Mouse (Mus musculus) hindbrain, embryonic 14.5 days (tissue): Measurements from ENCODE around the gene Riok2. TPM values are rescaled to one million over a fixed set of nuclear protein-coding genes. Genes with fewer than 3 reads are reported as not detected.
"Not testable (repeated sequence)": the region's sequence is repeated elsewhere in the genome, so short reads cannot be mapped to it uniquely, and the experiment has no call there.

Experiments used
- ATAC-seq: fragments of 200-750 bp; cut with Nextera tagmentation; 2 replicates; pipeline ENCODE4 v1.8.0; 2017; ENCODE audit warnings: moderate number of reproducible peaks, mild to moderate bottlenecking, moderate TSS enrichment, moderate library complexity; ENCODE audit not compliant: low FRiP score
- DNase-seq: peaks from one replicate; pipeline ENCODE4 v3.0.0-alpha.2; 2015; ENCODE audit warnings: low spot score
- H3K27ac ChIP-seq: fragments of 300-500 bp; sonication (generic); 2 replicates; pipeline ENCODE4 v1.5.1; 2014; ENCODE audit warnings: mild to moderate bottlenecking, moderate library complexity
- H3K27me3 ChIP-seq: fragments of 300-500 bp; sonication (generic); 2 replicates; pipeline ENCODE4 v1.6.1; 2014; ENCODE audit warnings: mild to moderate bottlenecking, low read length, mixed read lengths; ENCODE audit not compliant: control insufficient read depth, insufficient read depth
- H3K36me3 ChIP-seq: fragments of 300-500 bp; sonication (generic); replicated peaks from 2 replicates; pipeline ENCODE4 v1.6.1; 2014; ENCODE audit not compliant: control insufficient read depth, insufficient read depth
- H3K4me1 ChIP-seq: fragments of 300-500 bp; sonication (generic); replicated peaks from 2 replicates; pipeline ENCODE4 v1.6.1; 2014; ENCODE audit warnings: antibody characterized with exemption, low read length, mixed read lengths; ENCODE audit not compliant: control insufficient read depth, insufficient read depth
- H3K4me2 ChIP-seq: fragments of 300-500 bp; sonication (generic); replicated peaks from 2 replicates; pipeline ENCODE4 v1.6.1; 2014; ENCODE audit warnings: mild to moderate bottlenecking, moderate library complexity
- H3K4me3 ChIP-seq: fragments of 300-500 bp; sonication (generic); replicated peaks from 2 replicates; pipeline ENCODE4 v1.5.1; 2014; ENCODE audit warnings: mild to moderate bottlenecking, low read length
- H3K9ac ChIP-seq: fragments of 300-500 bp; sonication (generic); 2 replicates; pipeline ENCODE4 v1.6.1; 2014
- H3K9me3 ChIP-seq: fragments of 300-500 bp; sonication (generic); 2 replicates; pipeline ENCODE4 v1.6.1; 2016; ENCODE audit warnings: low read length; ENCODE audit not compliant: control insufficient read depth
- WGBS: fragments of 180-500 bp; shearing (Covaris S2); extraction: QIAGEN DNeasy Blood & Tissue Kit; methylation state at CpG from one replicate; pipeline ENCODE4 v1.1.7; 2014; 5-methylcytosine and 5-hydroxymethylcytosine counted together
- polyA plus RNA-seq: library from polyadenylated mRNA; unstranded; fragments of >200 nt; fragmentation: Nextera tagmentation; extraction: Ambion mirVana; gene quantifications from 2 replicates; pipeline ENCODE4 v1.2.1, GENCODE M21; 2014

Gene Riok2
- 21.1 and 27.2 TPM in 2 replicates for polyA plus RNA-seq

- Histone ChIP-seq H3K4me2 (peak within 1 kb of the TSS; percentile 74), H3K4me1 (peaks cover 5% of the 10 kb centered on the region), H3K27me3 (no peaks in the 10 kb centered on the region), H3K36me3 (peaks cover 24% of the 10 kb centered on the region), H3K9me3 (no peaks in the 10 kb centered on the region), H3K27ac (peak within 1 kb of the TSS; percentile 78), H3K9ac (peak within 1 kb of the TSS; percentile 81), H3K4me3 (peak within 1 kb of the TSS; percentile 76)
- WGBS: under 1% methylated on average over 48 of the region's 48 CpGs
- ATAC-seq (peak; percentile 97), DNase-seq (peak; percentile 99)
Measured at GRCm38 (mm10) chr17:17373918-17374910, at the start of gene Riok2. Gene Riok2, plus strand, starts transcription at chr17:17374309.

GRCm38 (mm10) chr17:17326022-17326421, 48.1 kb upstream of the Riok2 start:
- not testable (repeated sequence) for H3K27ac ChIP-seq, H3K4me2 ChIP-seq, DNase-seq, H3K27me3 ChIP-seq, H3K9ac ChIP-seq, H3K36me3 ChIP-seq, H3K4me3 ChIP-seq, ATAC-seq, H3K4me1 ChIP-seq
- H3K9me3 ChIP-seq: peaks cover 20% of the 10 kb centered on the region
- WGBS: 76% methylated on average over 1 of the region's 1 CpGs

DNA sequence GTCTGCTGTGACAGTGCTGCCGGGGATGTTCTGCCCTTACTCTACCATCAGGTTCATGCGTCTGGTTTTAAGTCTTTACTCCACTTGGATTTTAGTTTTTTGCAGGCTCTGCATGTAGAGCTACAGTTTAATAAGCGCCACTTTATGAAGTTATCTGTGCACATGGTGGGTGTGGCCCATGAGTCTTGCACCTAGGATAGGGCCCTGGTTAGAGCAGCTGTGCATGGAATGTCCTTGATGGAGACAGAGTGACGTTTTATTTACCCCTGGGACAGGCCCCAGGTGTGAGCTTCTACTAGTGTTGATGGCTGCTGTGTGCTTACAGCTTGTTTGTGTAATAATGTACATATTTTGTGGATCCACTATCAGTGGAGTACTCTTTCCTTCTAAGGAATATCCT, 47.5 kb upstream of the Riok2 start:
- Histone ChIP-seq H3K9me3 (0 out of 2 replicates have a peak, but pooled peaks cover 14% of the 10 kb centered on the region), H3K27me3 (no peaks in the 10 kb centered on the region), H3K4me3 (no peak overlapping the region), H3K4me2 (no peak overlapping the region), H3K9ac (no peak overlapping the region), H3K36me3 (no peaks in the 10 kb centered on the region), H3K27ac (no peak overlapping the region), H3K4me1 (no peaks in the 10 kb centered on the region)
- DNase-seq (no peak), ATAC-seq (no peak)
- WGBS: 87% methylated on average over 4 of the region's 4 CpGs

GRCm38 (mm10) chr17:17345374-17346183, 28.5 kb upstream of the Riok2 start:
- not testable (repeated sequence) for H3K9me3 ChIP-seq, H3K27ac ChIP-seq, H3K36me3 ChIP-seq, H3K27me3 ChIP-seq, DNase-seq, H3K4me1 ChIP-seq
- peak; percentile 75 for ATAC-seq
- H3K4me2 ChIP-seq: peak overlapping the region; percentile 58
- 4% methylated on average over 26 of the region's 40 CpGs for WGBS
- H3K9ac ChIP-seq: peak overlapping the region; percentile 45
- H3K4me3 ChIP-seq: peak overlapping the region; percentile 27

DNA sequence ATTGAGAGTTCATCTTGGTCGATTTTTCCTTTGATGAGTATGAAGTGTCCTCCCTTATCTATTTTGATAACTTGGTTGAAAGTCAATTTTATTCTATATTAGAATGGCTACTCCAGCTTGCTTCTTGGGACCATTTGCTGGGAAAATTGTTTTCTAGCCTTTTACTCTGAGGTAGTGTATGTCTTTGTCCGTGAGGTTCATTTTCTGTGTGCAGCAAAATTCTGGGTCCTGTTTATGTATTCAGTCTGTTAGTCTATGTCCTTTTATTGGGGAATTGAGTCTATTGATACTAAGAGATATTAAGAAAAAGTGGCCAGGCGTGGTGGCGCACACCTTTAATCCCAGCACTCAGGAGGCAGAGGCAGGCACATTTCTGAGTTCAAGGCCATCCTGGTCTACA, 27.8 kb upstream of the Riok2 start:
- H3K4me1 ChIP-seq, H3K36me3 ChIP-seq, H3K27me3 ChIP-seq, H3K27ac ChIP-seq, DNase-seq, H3K9me3 ChIP-seq, ATAC-seq: not testable (repeated sequence)
- WGBS: 41% methylated on average over 4 of the region's 4 CpGs
- peak overlapping the region; percentile 58 for H3K4me2 ChIP-seq
- H3K9ac ChIP-seq: peak overlapping the region; percentile 45
- peak overlapping the region; percentile 27 for H3K4me3 ChIP-seq

- Histone ChIP-seq H3K4me3 (peak overlapping the region; percentile 76), H3K9ac (peak overlapping the region; percentile 81), H3K27ac (peak overlapping the region; percentile 78), H3K27me3 (no peaks in the 10 kb centered on the region), H3K9me3 (no peaks in the 10 kb centered on the region), H3K4me2 (peak overlapping the region; percentile 74), H3K36me3 (peaks cover 20% of the 10 kb centered on the region), H3K4me1 (peaks cover 5% of the 10 kb centered on the region)
- ATAC-seq: no peak; the same call in 1 of the 2 replicates
- 9% methylated on average over 6 of the region's 6 CpGs for WGBS
- DNase-seq: no peak
Measured at GRCm38 (mm10) chr17:17373550-17373917, 575 bp upstream of the Riok2 start.

DNA sequence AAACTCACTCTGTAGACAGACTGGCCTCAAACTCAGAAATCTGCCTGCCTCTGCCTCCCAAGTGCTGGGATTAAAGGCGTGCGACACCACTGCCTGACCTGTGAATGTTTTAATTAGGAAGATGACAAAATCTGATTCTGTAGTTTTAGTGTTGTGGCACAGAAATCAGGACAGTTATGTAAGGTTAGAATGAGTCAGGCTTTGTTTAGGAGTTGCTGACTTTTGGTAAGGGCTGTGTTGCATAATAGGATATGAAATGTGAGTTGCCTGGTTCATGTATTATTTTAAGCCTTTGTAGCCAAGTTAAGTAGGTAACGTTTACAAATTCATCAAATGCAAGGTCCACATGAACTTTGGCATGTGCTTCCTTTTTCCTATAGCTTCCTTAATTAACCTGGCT, 1.5 kb downstream of the Riok2 start:
- H3K9me3 ChIP-seq: no peaks in the 10 kb centered on the region
- DNase-seq (no peak), ATAC-seq (no peak)
- H3K4me2 ChIP-seq: peak overlapping the region; percentile 74
- peaks cover 5% of the 10 kb centered on the region for H3K4me1 ChIP-seq
- no peak overlapping the region for H3K27ac ChIP-seq
- H3K9ac ChIP-seq: 0 out of 2 replicates have a peak overlapping the region, but pooled peaks have one; percentile 81
- peaks cover 29% of the 10 kb centered on the region for H3K36me3 ChIP-seq
- 89% methylated on average over 3 of the region's 3 CpGs for WGBS
- H3K27me3 ChIP-seq: no peaks in the 10 kb centered on the region
- H3K4me3 ChIP-seq: no peak overlapping the region; the same call in 1 of the 2 replicates

DNA sequence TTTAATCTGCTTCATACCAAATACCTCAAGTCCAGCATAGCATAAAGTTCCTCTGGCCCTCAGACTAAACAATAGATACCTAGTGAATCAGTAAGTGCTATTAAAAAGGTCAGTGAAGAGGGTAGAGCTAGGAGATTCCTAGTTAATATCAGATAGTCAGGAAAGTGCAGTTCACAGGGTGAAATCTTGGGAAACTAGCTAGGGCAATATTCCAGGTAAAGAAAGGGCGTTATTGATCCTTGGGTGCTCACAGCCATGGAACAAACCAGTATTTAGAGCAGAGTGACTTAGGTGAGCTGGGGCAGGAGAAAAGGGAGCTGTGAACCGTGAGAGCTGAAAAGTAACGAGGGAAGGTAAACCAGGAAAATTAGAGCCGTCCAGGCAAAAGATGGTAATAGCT, 9.6 kb downstream of the Riok2 start:
- H3K4me1 ChIP-seq: no peaks in the 10 kb centered on the region
- H3K4me2 ChIP-seq: no peak overlapping the region
- WGBS: 97% methylated on average over 4 of the region's 4 CpGs
- H3K4me3 ChIP-seq: no peak overlapping the region
- DNase-seq (no peak), ATAC-seq (no peak)
- no peak overlapping the region for H3K27ac ChIP-seq
- H3K36me3 ChIP-seq: peaks cover 77% of the 10 kb centered on the region
- no peaks in the 10 kb centered on the region for H3K9me3 ChIP-seq
- no peaks in the 10 kb centered on the region for H3K27me3 ChIP-seq
- H3K9ac ChIP-seq: no peak overlapping the region

- Histone ChIP-seq H3K9me3 (no peaks in the 10 kb centered on the region), H3K4me3 (no peak overlapping the region), H3K27me3 (no peaks in the 10 kb centered on the region), H3K36me3 (peaks cover 80% of the 10 kb centered on the region), H3K4me1 (no peaks in the 10 kb centered on the region), H3K9ac (no peak overlapping the region), H3K27ac (no peak overlapping the region), H3K4me2 (no peak overlapping the region)
- ATAC-seq (no peak), DNase-seq (no peak)
- WGBS: 91% methylated on average over 3 of the region's 3 CpGs
Measured at GRCm38 (mm10) chr17:17384502-17384901, 10.4 kb downstream of the Riok2 start.
